Mouse (Mus musculus) liver, embryonic 11.5 days (tissue): Measurements from ENCODE around the gene Grpel1. TPM values are rescaled to one million over a fixed set of nuclear protein-coding genes. Genes with fewer than 3 reads are reported as not detected.

ENCODE experiments used
- ATAC-seq: fragments of 200-750 bp; cut with Nextera tagmentation; replicated peaks from 2 replicates; pipeline ENCODE4 v1.8.0; 2017; ENCODE audit warnings: moderate number of reproducible peaks, mild to moderate bottlenecking, moderate TSS enrichment, moderate library complexity; ENCODE audit not compliant: low FRiP score
- DNase-seq: peaks from one replicate; pipeline ENCODE4 v3.0.0-alpha.2; 2017; ENCODE audit warnings: low spot score
- H3K27ac ChIP-seq: fragments of 300-500 bp; sonication (generic); 2 replicates; pipeline ENCODE4 v1.5.1; 2014; ENCODE audit warnings: mild to moderate bottlenecking, low read depth, low read length, control low read depth
- H3K27me3 ChIP-seq: fragments of 300-500 bp; sonication (generic); replicated peaks from 2 replicates; pipeline ENCODE4 v1.6.1; 2014; ENCODE audit warnings: low read length, mixed read lengths; ENCODE audit not compliant: control insufficient read depth, insufficient read depth
- H3K36me3 ChIP-seq: fragments of 300-500 bp; sonication (generic); 2 replicates; pipeline ENCODE4 v1.6.1; 2014; ENCODE audit warnings: mild to moderate bottlenecking, low read length, moderate library complexity, mixed read lengths; ENCODE audit not compliant: control insufficient read depth, insufficient read depth
- H3K4me1 ChIP-seq: fragments of 300-500 bp; sonication (generic); replicated peaks from 2 replicates; pipeline ENCODE4 v1.6.1; 2014; ENCODE audit warnings: low read length, mixed read lengths; ENCODE audit not compliant: control insufficient read depth, insufficient read depth
- H3K4me2 ChIP-seq: fragments of 300-500 bp; sonication (generic); 2 replicates; pipeline ENCODE4 v1.6.1; 2014; ENCODE audit warnings: mild to moderate bottlenecking, control low read depth, moderate library complexity
- H3K4me3 ChIP-seq: fragments of 300-500 bp; sonication (generic); 2 replicates; pipeline ENCODE4 v1.5.1; 2014; ENCODE audit warnings: low read depth, low read length, control low read depth
- H3K9ac ChIP-seq: fragments of 300-500 bp; sonication (generic); 2 replicates; pipeline ENCODE4 v1.6.1; 2014; ENCODE audit warnings: low read depth, low read length, control low read depth
- H3K9me3 ChIP-seq: fragments of 300-500 bp; sonication (generic); 2 replicates; pipeline ENCODE4 v1.6.1; 2016; ENCODE audit warnings: low read length, inconsistent platforms, mixed read lengths; ENCODE audit not compliant: control insufficient read depth
- WGBS: fragments of 180-500 bp; shearing (Covaris S2); extraction: QIAGEN DNeasy Blood & Tissue Kit; methylation state at CpG from one replicate; pipeline ENCODE4 v1.1.7; 2014; 5-methylcytosine and 5-hydroxymethylcytosine counted together
- polyA plus RNA-seq: library from polyadenylated mRNA; unstranded; fragments of >200 nt; fragmentation: Nextera tagmentation; extraction: Ambion mirVana; gene quantifications from 2 replicates; pipeline ENCODE4 v1.2.1, GENCODE M21; 2014

Gene Grpel1
- polyA plus RNA-seq, 1 experiment from 2014 or later = 74.6 TPM

DNA sequence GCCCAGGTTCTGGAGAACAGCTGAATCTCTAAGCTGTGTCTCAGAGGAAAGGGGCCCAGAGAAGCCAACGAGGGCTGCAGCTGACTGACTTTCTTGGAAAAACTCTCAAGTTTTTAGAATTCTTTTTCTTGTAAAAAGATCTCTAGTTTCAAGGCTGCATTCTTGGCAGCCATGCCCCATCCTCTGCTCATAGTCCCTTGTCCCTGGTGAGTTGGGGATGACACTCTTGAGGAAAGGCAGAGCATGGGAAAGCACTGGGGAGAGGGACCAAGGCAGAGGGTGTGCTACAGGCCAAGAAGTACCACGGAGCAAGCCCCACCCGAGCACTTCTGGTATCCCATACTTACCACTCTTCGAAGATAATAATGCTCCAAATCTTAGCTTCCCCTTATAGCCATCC lies 27.9 kb upstream of the Grpel1 start:
- Histone ChIP-seq H3K4me1 (no peaks in the 10 kb centered on the region), H3K4me2 (no peak overlapping the region), H3K4me3 (no peak overlapping the region), H3K36me3 (no peaks in the 10 kb centered on the region), H3K9me3 (no peaks in the 10 kb centered on the region), H3K27ac (no peak overlapping the region), H3K27me3 (no peaks in the 10 kb centered on the region), H3K9ac (no peak overlapping the region)
- 64% methylated on average over 4 of the region's 4 CpGs for WGBS
- no peak for DNase-seq
- no peak for ATAC-seq

DNA sequence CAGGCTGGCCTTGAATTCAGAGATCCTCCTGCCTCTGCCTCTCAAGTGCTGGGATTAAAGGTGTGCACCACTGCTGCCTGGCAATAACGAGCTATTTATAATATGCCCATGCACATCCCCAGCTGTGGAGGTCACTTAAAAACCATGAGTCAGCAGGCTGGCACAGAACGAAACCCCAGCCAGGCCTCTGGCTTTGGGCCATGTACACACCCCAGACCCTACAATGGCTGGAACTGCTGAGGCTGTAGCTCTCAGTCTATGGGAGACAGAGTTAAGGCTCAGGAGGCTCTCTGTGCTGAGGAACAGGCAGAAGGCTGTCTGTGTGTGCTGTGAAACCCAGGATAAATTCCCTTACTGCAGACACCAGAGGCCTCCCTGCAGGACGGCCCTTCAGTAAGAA lies 24.1 kb upstream of the Grpel1 start:
- Histone ChIP-seq H3K27me3 (peaks cover 12% of the 10 kb centered on the region), H3K9ac (no peak overlapping the region), H3K4me1 (no peaks in the 10 kb centered on the region), H3K4me2 (no peak overlapping the region), H3K27ac (no peak overlapping the region), H3K4me3 (no peak overlapping the region), H3K36me3 (no peaks in the 10 kb centered on the region), H3K9me3 (no peaks in the 10 kb centered on the region)
- DNase-seq (no peak), ATAC-seq (no peak)
- 75% methylated on average over 3 of the region's 3 CpGs for WGBS

DNA sequence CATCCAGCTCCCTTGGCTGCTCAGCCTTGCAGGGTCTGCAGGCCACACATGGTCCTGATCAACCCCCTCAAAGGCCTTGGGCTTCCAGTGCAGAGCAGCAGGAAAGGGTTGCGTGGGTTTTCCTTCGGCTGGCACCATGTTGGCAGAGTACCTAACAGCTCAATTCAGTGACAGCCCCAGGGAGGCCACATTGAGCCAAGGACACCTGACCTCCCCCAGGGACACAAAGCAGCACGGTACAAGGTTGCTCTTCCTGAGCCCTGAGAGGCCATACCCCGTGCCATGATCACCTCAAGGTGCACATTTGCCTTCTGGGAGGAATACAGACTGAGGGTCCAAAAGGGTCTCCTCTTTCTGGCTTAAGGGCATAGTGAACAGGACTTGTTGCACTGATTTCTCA lies 20.2 kb upstream of the Grpel1 start:
- 50% methylated on average over 4 of the region's 4 CpGs for whole genome bisulfite sequencing
- Histone ChIP-seq H3K27ac (no peak overlapping the region), H3K36me3 (no peaks in the 10 kb centered on the region), H3K27me3 (peaks cover 19% of the 10 kb centered on the region), H3K9ac (no peak overlapping the region), H3K4me2 (no peak overlapping the region), H3K9me3 (no peaks in the 10 kb centered on the region), H3K4me1 (no peaks in the 10 kb centered on the region), H3K4me3 (no peak overlapping the region)
- no peak for ATAC-seq
- DNase-seq = no peak

DNA sequence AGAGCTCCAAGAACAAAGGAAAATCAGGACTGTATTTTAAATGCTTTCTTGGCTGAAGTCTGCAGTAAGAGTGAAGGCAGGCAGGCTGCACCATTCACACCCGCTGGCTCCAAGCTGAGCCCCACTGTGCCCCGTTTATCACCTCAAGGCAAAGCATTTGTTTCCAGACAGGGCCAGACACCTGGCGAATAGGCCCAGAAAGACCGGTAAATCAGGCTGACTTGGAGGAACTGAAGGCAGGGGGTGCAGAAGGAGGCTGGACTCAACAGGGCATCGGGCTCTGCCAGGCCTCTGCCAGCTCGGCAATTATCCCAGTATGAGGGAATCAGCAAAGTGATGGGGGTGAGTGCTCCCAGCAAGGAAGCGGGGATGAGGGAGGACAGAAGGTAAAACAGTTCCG lies 19.8 kb upstream of the Grpel1 start:
- Histone ChIP-seq H3K4me1 (no peaks in the 10 kb centered on the region), H3K36me3 (no peaks in the 10 kb centered on the region), H3K4me2 (no peak overlapping the region), H3K4me3 (no peak overlapping the region), H3K9ac (no peak overlapping the region), H3K9me3 (no peaks in the 10 kb centered on the region), H3K27ac (no peak overlapping the region), H3K27me3 (peaks cover 19% of the 10 kb centered on the region)
- WGBS = 26% methylated on average over 8 of the region's 8 CpGs
- no peak for ATAC-seq
- DNase-seq = no peak

DNA sequence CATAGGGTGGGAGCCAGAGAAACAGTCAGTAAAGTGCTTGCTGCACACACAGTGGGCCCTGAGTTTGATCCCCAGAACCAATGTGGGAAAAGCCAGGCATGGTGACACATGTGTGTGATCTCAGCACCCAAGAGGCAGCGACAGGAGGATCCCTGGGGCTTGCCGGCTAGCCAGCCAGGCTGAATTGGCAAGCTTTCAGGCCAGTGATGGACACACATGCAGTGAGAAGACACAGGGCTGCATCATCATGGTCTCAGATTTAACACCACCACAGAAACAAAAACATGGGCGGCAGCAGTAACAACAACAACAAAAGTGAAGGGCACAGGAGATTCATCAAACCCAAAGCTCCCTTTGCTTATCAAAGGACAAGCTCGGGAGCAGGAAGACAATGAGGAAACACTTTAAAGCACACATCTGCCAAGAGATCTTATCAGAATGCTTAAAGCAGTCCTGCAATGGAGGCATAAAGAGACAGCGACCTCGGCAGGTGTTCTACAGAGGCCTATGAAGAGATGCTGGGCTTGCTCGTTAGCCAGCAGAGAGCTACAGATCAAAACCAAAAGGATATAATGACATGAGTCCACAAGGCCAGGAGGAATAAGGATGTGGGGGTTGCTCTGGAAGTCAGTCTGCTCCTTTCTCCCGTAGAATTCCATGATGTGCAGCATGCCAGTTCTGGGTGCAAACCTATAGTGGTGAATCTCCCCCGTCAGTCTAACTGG lies 18.5 kb upstream of the Grpel1 start:
- Histone ChIP-seq H3K27ac (no peak overlapping the region), H3K9me3 (no peaks in the 10 kb centered on the region), H3K4me2 (no peak overlapping the region), H3K27me3 (peaks cover 19% of the 10 kb centered on the region), H3K9ac (no peak overlapping the region), H3K4me3 (no peak overlapping the region), H3K36me3 (no peaks in the 10 kb centered on the region), H3K4me1 (peaks cover 3% of the 10 kb centered on the region; the same call in 1 of the 2 replicates)
- WGBS = 36% methylated on average over 9 of the region's 9 CpGs
- ATAC-seq = no peak
- DNase-seq = no peak

DNA sequence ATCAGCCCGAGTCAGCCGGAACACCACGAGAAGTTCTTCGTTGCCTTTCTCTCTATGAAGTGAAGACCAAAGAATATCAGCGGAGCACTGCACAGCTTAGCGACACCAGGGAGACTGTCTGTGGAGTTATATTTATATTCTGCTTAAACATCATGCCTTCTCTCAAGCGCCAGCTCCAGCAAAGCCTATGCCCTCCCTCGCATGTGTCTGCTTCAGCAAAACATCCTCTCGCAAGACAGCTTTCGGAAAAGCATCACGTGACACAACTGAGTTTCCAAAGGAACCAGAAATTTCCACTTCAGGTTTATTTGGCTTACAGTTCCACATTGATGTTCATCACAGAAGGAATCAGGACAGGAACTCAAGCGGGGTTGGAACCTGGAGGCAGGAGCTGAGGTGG lies 16.9 kb upstream of the Grpel1 start:
- no peak overlapping the region for H3K9ac ChIP-seq
- H3K9me3 ChIP-seq = no peaks in the 10 kb centered on the region
- DNase-seq (no peak), ATAC-seq (no peak)
- H3K36me3 ChIP-seq = no peaks in the 10 kb centered on the region
- peaks cover 19% of the 10 kb centered on the region for H3K27me3 ChIP-seq
- H3K4me3 ChIP-seq = no peak overlapping the region
- H3K4me1 ChIP-seq = peaks cover 6% of the 10 kb centered on the region; the same call in 1 of the 2 replicates
- H3K27ac ChIP-seq = no peak overlapping the region
- 85% methylated on average over 12 of the region's 12 CpGs for WGBS
- no peak overlapping the region for H3K4me2 ChIP-seq

DNA sequence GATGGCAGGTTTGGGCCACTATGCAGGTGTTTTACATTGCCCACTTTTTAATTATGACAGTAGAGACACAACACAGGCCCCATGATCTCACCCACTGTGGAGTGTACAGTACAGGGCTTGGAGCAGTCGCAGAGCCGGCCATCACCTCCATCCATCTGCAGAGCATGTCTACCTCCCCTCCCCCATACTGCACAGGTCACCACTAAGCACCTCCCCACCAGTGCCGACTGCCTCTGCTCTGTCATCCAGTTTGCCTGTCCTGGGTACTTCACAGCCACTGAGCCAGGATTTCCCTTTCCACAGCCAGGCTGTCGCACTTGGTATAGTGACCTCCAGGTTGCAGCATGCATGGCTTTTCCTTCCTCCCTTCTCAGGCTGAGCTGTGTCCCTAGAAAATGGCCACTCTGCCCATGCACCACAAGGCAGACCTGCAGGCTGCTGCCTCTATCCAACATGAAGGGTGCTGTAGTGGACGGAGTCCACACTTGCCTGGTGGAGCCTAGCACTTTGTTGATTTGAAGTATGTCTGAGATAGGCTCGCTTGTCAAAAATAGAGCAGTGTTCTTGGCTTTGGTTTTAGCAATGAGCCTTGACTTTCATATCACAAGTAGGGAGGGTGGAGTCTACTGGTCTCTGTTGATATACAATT lies 15.0 kb upstream of the Grpel1 start:
- Histone ChIP-seq H3K9ac (no peak overlapping the region), H3K4me1 (peaks cover 6% of the 10 kb centered on the region; the same call in 1 of the 2 replicates), H3K4me2 (no peak overlapping the region), H3K4me3 (no peak overlapping the region), H3K27ac (no peak overlapping the region), H3K27me3 (peaks cover 16% of the 10 kb centered on the region), H3K9me3 (no peaks in the 10 kb centered on the region), H3K36me3 (no peaks in the 10 kb centered on the region)
- WGBS = 60% methylated on average over 6 of the region's 6 CpGs
- DNase-seq = no peak
- no peak for ATAC-seq

DNA sequence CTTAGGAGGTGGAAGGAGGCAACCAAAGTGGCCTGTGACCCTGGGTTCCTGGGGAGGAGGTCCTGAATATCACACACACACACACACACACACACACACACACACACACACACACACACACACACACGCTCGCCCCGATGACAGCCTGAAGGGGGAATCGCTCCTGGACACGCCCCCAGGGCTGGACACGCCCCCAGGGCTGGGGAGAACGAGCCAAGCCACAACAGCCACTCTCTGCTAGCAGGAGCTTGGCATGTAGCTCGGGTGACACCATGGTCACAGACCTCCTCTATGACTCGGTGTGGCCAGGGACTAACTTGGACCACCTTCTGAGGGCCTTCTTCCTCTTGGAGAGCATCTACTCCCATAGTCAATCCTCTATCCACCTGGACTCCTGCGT lies 13.7 kb upstream of the Grpel1 start:
- peaks cover 6% of the 10 kb centered on the region; the same call in 1 of the 2 replicates for H3K4me1 ChIP-seq
- no peaks in the 10 kb centered on the region for H3K9me3 ChIP-seq
- peaks cover 3% of the 10 kb centered on the region for H3K27me3 ChIP-seq
- no peak overlapping the region for H3K27ac ChIP-seq
- WGBS = 16% methylated on average over 10 of the region's 10 CpGs
- no peak for DNase-seq
- H3K4me2 ChIP-seq = no peak overlapping the region
- H3K36me3 ChIP-seq = no peaks in the 10 kb centered on the region
- no peak overlapping the region for H3K4me3 ChIP-seq
- ATAC-seq = no peak; the same call in 1 of the 2 replicates
- H3K9ac ChIP-seq = no peak overlapping the region
